Mouse (Mus musculus) megakaryocyte-erythroid progenitor cell, adult 5-6 weeks (primary cell): ENCODE measurements at regions not wholly inside any gene's neighbourhood (a gene's known extent, or its start where the extent isn't known, plus 50 kb on each side); places are given as distances from the start of the nearest gene placed in this dataset.

Experiments used
- ATAC-seq: replicated peaks from 2 replicates; pipeline ENCODE4 v1.8.0; 2016; ENCODE audit warnings: mild to moderate bottlenecking, inconsistent platforms; ENCODE audit not compliant: severe bottlenecking, poor library complexity, low FRiP score, low TSS enrichment

DNA sequence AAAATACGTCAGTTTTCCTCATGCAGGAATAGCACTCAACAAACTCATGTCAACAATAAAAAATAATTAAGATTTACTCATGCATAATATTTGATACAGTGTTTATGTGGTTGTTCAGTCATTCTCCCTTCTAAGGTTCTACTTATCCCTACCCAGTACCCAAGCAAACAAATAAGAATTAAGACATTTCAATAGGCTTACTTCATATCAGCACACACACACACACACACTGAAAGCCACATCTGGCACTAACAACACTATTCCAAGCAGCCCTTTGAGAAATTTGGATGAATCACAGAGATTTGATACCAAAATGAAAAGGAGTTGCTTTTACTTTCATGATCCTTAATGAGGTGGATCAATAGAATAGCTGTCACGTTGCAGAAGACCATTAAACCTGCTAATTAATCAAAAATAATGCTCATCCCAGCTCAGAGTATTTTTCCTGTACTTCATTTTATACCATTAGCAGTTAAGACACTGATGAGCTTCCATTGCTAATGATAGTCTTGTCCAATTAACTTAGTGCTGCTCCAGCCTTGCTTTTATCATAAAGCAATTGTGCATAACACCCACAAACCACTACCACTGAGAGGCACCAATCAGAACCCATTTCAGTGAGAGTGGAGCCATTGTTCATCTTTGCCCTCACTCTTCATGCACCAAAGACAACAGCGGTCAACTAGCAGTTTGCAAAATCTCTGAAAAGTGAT lies 188.3 kb downstream of the Arl4a start:
- ATAC-seq, result no peak

GRCm38 (mm10) chr12:39840615-39841014 lies 197.2 kb downstream of the Arl4a start:
- no peak for ATAC-seq

- ATAC-seq, result no peak
These were observed 197.6 kb downstream of the Arl4a start for GRCm38 (mm10) chr12:39840179-39840578.

GRCm38 (mm10) chr12:39831079-39831478 lies 206.7 kb downstream of the Arl4a start:
- ATAC-seq, result no peak

DNA sequence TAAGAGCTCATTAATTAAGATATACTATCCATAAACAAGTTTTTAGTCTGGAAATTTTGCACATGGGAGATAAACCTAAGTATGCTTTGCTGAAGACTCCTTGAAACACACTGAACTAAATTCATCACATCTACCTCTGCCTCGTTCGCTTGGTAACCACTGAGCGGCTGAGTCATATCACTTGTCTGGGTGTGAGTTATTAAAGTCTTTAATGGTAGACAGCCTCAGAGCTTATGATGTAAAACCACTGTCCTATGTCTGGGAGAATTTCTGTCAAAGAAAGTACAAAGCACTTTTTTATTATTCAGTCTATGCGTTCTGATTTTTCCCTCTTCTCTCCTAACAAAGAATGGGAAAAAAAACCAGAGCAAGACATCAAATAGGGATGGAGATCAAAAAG lies 207.3 kb downstream of the Arl4a start:
- no peak for ATAC-seq

DNA sequence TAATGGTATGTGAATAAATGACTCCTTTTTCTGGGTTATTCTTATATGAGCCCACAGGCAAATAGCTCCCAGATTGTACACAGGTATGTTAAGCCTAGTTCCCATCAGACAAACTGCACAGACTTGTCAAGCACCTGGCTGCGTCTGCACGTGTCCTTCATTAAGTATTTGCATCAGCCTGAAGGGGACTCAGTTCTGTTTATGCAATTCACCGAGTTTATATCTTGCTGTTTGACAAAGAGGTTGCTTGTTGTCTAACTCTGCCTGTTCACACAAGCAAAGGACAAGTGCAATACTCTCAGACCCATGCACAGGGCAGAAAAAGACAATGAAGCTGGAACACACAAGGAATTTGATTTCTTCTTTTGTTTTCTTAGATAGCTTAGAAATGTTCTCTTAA lies 215.2 kb downstream of the Arl4a start:
- no peak for ATAC-seq

GRCm38 (mm10) chr12:39801536-39801935 lies 236.3 kb downstream of the Arl4a start:
- no peak for ATAC-seq

DNA sequence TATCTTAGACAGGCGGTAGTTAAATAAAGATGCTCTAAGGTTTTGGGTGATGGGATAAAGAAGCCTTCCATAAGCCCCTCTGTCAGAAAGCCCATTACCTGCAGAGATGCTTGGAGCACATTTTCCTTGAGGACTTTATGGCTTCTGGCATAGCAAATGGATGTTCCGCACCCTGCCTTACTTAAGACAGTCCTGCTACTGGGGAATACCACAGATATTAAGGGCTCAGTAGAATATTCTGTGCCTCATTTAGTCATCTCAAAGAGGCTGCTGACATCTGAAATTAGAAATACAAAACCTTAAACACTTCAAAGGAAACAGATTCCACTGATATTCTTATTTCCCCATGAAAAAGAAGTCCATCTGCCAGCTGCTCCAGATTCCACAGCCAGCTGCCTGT lies 240.0 kb downstream of the Arl4a start:
- no peak for ATAC-seq

GRCm38 (mm10) chr12:39796939-39797338 lies 240.9 kb downstream of the Arl4a start:
- ATAC-seq, result no peak

- no peak for ATAC-seq
These were observed 252.8 kb downstream of the Arl4a start for GRCm38 (mm10) chr12:39785026-39785425.

GRCm38 (mm10) chr12:39784532-39784931 lies 253.3 kb downstream of the Arl4a start:
- no peak for ATAC-seq

GRCm38 (mm10) chr12:39776173-39776572 lies 261.7 kb downstream of the Arl4a start:
- ATAC-seq, result no peak

DNA sequence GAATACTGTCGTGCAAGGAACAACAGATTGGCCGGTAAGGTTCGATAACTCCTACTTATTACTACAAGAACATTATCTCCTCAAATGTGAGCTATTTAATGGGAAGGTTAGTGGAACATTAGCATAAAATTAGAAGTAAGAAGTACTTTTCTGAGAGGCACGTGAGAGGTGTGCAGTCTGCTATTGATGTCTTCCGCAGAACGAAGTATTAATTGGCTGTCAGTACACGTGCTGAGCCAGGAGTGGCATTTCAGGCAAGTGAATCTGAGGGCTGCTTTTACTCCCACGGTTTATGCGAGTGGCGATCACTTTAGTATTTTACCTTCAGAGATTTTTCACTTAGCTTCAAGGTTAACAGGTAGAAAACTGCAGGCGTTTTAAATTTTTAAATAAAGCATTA lies 270.8 kb downstream of the Arl4a start:
- ATAC-seq, result no peak

DNA sequence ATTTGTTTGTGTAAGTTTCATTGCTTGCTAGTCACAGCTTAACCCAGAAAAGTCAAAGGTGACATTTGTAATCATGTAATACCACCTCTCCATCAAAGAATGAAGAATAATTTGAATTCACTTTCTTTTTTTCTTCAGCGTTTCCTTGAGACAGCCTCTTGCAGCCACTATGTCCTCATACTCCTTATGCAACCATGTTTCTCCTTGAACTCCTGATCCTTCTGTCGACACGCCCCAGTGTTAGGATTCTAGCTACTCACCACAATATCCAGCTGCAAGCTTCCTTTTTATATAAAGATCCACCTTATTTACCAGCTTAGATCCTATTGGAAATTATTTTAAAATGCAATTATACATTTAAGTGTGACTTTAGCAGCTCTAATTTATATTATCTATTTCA lies 274.3 kb downstream of the Arl4a start:
- no peak for ATAC-seq

DNA sequence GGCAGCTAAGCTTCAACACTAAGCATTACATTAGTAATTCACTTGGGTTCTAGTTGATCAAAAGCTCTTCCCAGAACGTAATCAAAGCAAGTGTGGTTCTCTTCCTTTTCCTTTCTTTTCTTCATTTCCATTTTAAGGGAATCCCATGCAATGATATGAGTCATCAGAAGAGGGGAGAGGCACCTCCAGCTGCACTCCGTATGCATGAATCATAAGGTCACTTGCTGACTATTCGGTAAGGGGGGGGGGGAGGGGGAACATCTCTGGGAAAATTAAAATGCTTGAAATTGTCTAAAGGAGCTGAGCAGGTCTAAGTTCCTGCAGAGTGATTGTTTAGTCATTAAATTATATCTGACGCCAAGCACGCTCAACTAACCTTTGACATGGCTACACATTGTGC lies 275.9 kb downstream of the Arl4a start:
- ATAC-seq, result no peak

DNA sequence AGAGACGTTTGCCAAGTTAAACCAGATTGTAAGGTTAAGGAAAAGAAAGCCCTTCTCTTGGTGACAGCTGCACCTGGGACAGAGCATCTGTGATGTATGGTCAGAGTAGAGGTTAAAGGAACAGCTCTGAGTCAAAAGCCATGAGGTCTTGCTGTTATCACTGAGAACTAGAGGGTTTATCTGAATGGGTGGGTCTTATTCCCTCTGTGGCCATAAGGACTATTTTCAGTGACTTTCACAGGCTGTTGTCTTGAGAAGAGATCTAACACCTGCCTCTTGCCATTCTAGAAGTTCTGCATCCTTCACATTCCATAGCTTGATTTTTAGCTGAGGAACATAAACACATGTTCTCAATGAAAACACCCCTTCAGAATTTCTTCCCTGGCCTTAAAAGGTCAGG lies 276.5 kb downstream of the Arl4a start:
- ATAC-seq, result no peak

- ATAC-seq, result no peak
These were observed 279.9 kb downstream of the Arl4a start for GRCm38 (mm10) chr12:39757975-39758374.

DNA sequence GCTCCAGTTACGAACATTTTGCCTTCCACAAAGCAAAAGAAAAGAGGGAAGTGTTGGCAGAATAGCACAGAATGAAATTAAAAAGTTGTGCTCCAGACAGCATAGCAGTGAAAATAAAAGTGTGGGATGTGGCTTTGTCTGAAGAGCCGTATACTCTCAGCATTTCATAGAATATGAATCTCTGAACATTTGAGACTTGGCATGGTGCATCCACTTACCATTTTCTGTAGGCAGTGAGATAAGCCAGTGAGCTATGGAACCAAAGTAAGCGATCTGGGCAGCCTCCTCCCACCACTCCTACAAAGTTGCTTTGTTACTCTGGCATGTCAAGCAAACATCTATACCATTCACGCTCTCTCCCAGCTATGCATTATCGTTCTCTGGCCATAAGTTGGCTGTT lies 286.0 kb downstream of the Arl4a start:
- ATAC-seq, result no peak

- ATAC-seq, result no peak
These were observed 295.4 kb downstream of the Arl4a start for GRCm38 (mm10) chr12:39742156-39743063.

GRCm38 (mm10) chr12:39741051-39741847 lies 296.6 kb downstream of the Arl4a start:
- no peak for ATAC-seq
